Mouse (Mus musculus) frontal cortex, adult (tissue): Measurements from ENCODE around the gene Pla2g7.

Source experiments
- ATAC-seq: cut with Nextera tagmentation; 2 replicates; pipeline ENCODE4 v1.9.2; 2017; ENCODE audit warnings: mild to moderate bottlenecking, moderate library complexity, mixed read lengths; ENCODE audit not compliant: low TSS enrichment

Pla2g7 gene

GRCm38 (mm10) chr17:43567992-43568888, at the start of gene Pla2g7:
Pla2g7 (plus strand) TSS chr17:43568098.
- ATAC-seq = peak; percentile 93

- peak; percentile 89 for ATAC-seq
Observed at GRCm38 (mm10) chr17:43518644-43519409, 49.1 kb upstream of the Pla2g7 start.

- no peak for ATAC-seq
Observed at GRCm38 (mm10) chr17:43520166-43520565, 47.7 kb upstream of the Pla2g7 start.

GRCm38 (mm10) chr17:43530507-43530906, 37.4 kb upstream of the Pla2g7 start:
- ATAC-seq = no peak

GRCm38 (mm10) chr17:43531192-43531591, 36.7 kb upstream of the Pla2g7 start:
- no peak for ATAC-seq

GRCm38 (mm10) chr17:43534362-43535222, 33.3 kb upstream of the Pla2g7 start:
- peak; percentile 73 for ATAC-seq

- ATAC-seq = peak; percentile 73
Observed at GRCm38 (mm10) chr17:43536841-43537240, 31.1 kb upstream of the Pla2g7 start.

- ATAC-seq = no peak
Observed at GRCm38 (mm10) chr17:43538767-43539166, 29.1 kb upstream of the Pla2g7 start.

- ATAC-seq = no peak
Observed at GRCm38 (mm10) chr17:43543539-43543938, 24.4 kb upstream of the Pla2g7 start, which contains the start of gene Ankrd66. Ankrd66 (minus strand) TSS chr17:43543639.

- no peak for ATAC-seq
Observed at GRCm38 (mm10) chr17:43544040-43544439, 23.9 kb upstream of the Pla2g7 start.

GRCm38 (mm10) chr17:43551122-43551630, 16.7 kb upstream of the Pla2g7 start:
- no peak for ATAC-seq

- ATAC-seq = no peak
Observed at GRCm38 (mm10) chr17:43554516-43555403, 13.1 kb upstream of the Pla2g7 start.

- no peak for ATAC-seq
Observed at GRCm38 (mm10) chr17:43557104-43557503, 10.8 kb upstream of the Pla2g7 start.

GRCm38 (mm10) chr17:43557541-43558090, 10.3 kb upstream of the Pla2g7 start:
- ATAC-seq = peak; percentile 57

GRCm38 (mm10) chr17:43558678-43559077, 9.2 kb upstream of the Pla2g7 start:
- ATAC-seq = no peak

- ATAC-seq = no peak
Observed at GRCm38 (mm10) chr17:43563192-43563987, 4.5 kb upstream of the Pla2g7 start.

GRCm38 (mm10) chr17:43567593-43567991, 306 bp upstream of the Pla2g7 start:
- 0 out of 2 replicates have a peak, but pooled peaks have one; percentile 20 for ATAC-seq

- no peak for ATAC-seq
Observed at GRCm38 (mm10) chr17:43569287-43569686, 1.4 kb downstream of the Pla2g7 start.

GRCm38 (mm10) chr17:43573624-43574073, 5.8 kb downstream of the Pla2g7 start:
- ATAC-seq = no peak
